13 mouse cellular contexts compared by ENCODE assay signal in the genomic region with DNA sequence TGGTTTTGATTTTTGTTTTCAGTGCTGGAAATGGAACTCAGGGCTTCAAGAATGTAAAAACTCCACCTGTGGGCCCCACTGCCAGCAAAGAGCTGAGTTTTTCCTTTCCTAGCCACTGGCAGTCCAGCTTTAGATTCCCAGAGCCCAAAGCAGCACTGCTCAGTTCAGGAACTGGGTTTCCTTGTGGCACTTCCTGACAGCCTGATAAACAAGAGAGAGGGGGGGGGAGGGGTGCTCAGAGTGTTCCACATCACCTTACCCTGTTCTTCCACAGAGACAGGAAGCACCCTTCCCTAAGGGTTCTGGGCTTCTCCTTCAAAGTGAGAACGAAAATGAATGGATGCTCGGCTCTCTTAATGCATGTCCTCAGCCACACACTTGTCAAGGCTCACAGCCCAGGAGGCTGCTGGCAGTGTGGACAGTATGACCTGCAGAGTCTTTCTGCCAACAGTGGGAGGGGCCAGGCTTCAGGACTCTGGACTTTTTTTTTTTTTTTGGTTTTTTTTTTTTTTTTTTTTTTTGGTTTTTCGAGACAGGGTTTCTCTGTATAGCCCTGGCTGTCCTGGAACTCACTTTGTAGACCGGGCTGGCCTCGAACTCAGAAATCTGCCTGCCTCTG. TPM values are rescaled to one million over a fixed set of nuclear protein-coding genes. Genes with fewer than 3 reads are reported as not detected.
DNase-seq lines count a peak whose midpoint lies in the region; ATAC-seq lines count a peak whose summit lies in the region.
"Had no signal": no experiment of that assay in that cellular context is flagged by ENCODE, and none has a peak within 500 bp of the region (broad histone marks: within the 10 kb centered on the region; RNA-seq: fewer than 3 reads in every experiment).

No protein-coding gene starts in this region.

- no peaks in the 10 kb centered on the region for H3K4me1 ChIP-seq in kidney, embryonic 14.5 days (ENCODE audit: control insufficient read depth, insufficient read depth, low read length)
- H3K4me1 ChIP-seq in liver, embryonic 12.5 days = peaks cover 37% of the 10 kb centered on the region
- H3K4me1 ChIP-seq in midbrain, embryonic 11.5 days (ENCODE audit: control insufficient read depth, insufficient read depth, low read length) = no peaks in the 10 kb centered on the region

- peak; percentile 21 for DNase-seq in embryo, embryonic 10.5 days (ENCODE audit: low spot score)
- DNase-seq in embryo, embryonic 9.5 days (ENCODE audit: extremely low spot score) = no peak
- peak; percentile 44 for DNase-seq in kidney, adult 11 months
- DNase-seq in adipocyte (ENCODE audit: low spot score) = peak; percentile 46
- DNase-seq in midbrain, embryonic 11.5 days (ENCODE audit: low spot score, missing footprints) = no peak
- no peak for DNase-seq in right cerebral cortex, adult 18-20 months
- DNase-seq: adrenal gland, postnatal 10 days; cerebellum, postnatal 25 days; thymus, adult 18-20 months had no signal

- H3K4me2 ChIP-seq in kidney, embryonic 14.5 days (replicated peaks; ENCODE audit: low read depth, low read length) = no peak overlapping the region
- no peak overlapping the region for H3K4me2 ChIP-seq in liver, embryonic 12.5 days
- H3K4me2 ChIP-seq in midbrain, embryonic 11.5 days = no peak overlapping the region

- H3K27ac ChIP-seq in kidney, embryonic 14.5 days (ENCODE audit: low read depth, low read length) = no peak overlapping the region
- H3K27ac ChIP-seq in liver, embryonic 12.5 days = 0 out of 2 replicates have a peak overlapping the region, but pooled peaks have one; percentile 19
- no peak overlapping the region for H3K27ac ChIP-seq in midbrain, embryonic 11.5 days (ENCODE audit: low read depth, low read length)
- H3K27ac ChIP-seq: macrophage had no signal

- H3K4me3 ChIP-seq in kidney, embryonic 14.5 days (ENCODE audit: low read length) = no peak overlapping the region
- no peak overlapping the region for H3K4me3 ChIP-seq in liver, embryonic 12.5 days
- no peak overlapping the region for H3K4me3 ChIP-seq in midbrain, embryonic 11.5 days (ENCODE audit: low read depth, low read length)

- no peaks in the 10 kb centered on the region for H3K9me3 ChIP-seq in kidney, embryonic 14.5 days (ENCODE audit: control insufficient read depth, low read length)
- no peaks in the 10 kb centered on the region for H3K9me3 ChIP-seq in liver, embryonic 12.5 days (replicated peaks)
- no peaks in the 10 kb centered on the region for H3K9me3 ChIP-seq in midbrain, embryonic 11.5 days (ENCODE audit: control insufficient read depth, low read length)

- no peaks in the 10 kb centered on the region for H3K27me3 ChIP-seq in kidney, embryonic 14.5 days (ENCODE audit: control insufficient read depth, insufficient read depth, low read length)
- H3K27me3 ChIP-seq in liver, embryonic 12.5 days (replicated peaks) = no peaks in the 10 kb centered on the region
- no peaks in the 10 kb centered on the region for H3K27me3 ChIP-seq in midbrain, embryonic 11.5 days (ENCODE audit: control insufficient read depth, insufficient read depth, low read length)

- H3K36me3 ChIP-seq in kidney, embryonic 14.5 days (ENCODE audit: control insufficient read depth, insufficient read depth, low read length) = peaks cover 6% of the 10 kb centered on the region; the same call in 1 of the 2 replicates
- peaks cover 98% of the 10 kb centered on the region for H3K36me3 ChIP-seq in liver, embryonic 12.5 days
- H3K36me3 ChIP-seq in midbrain, embryonic 11.5 days (ENCODE audit: control insufficient read depth, insufficient read depth, low read length) = no peaks in the 10 kb centered on the region

- ATAC-seq in kidney, embryonic 14.5 days (ENCODE audit: low FRiP score, low TSS enrichment) = no peak
- ATAC-seq in liver, embryonic 12.5 days = 0 out of 2 replicates have a peak, but pooled peaks have one; percentile 33
- ATAC-seq in midbrain, embryonic 11.5 days (ENCODE audit: low FRiP score) = no peak

- 73% methylated on average over 4 of the region's 5 CpGs for WGBS in kidney, embryonic 14.5 days
- 70% methylated on average over 4 of the region's 5 CpGs for WGBS in liver, embryonic 12.5 days (ENCODE audit: insufficient replicate concordance)
- WGBS in midbrain, embryonic 11.5 days = 88% methylated on average over 4 of the region's 5 CpGs

- no peak overlapping the region for H3K9ac ChIP-seq in kidney, embryonic 14.5 days (ENCODE audit: low read depth, low read length)
- H3K9ac ChIP-seq in liver, embryonic 12.5 days = no peak overlapping the region
- H3K9ac ChIP-seq in midbrain, embryonic 11.5 days (ENCODE audit: low read length) = no peak overlapping the region

RNA-seq across cellular contexts. Expression of a gene that starts 23.5 kb away (rescaled TPM):
- polyA plus RNA-seq in kidney, embryonic 14.5 days (2014; fragmentation: Nextera tagmentation; extraction: Ambion mirVana) = 10.0 and 13.1 TPM in 2 replicates
- 21.1 and 22.6 TPM in 2 replicates for polyA plus RNA-seq in liver, embryonic 12.5 days (2016; fragmentation: Nextera tagmentation; extraction: Ambion mirVana)
- 11.6 and 12.2 TPM in 2 replicates for polyA plus RNA-seq in midbrain, embryonic 11.5 days (2014; fragmentation: Nextera tagmentation; extraction: Ambion mirVana)

RNA-seq across cellular contexts. Expression of a gene that starts 24.3 kb away (rescaled TPM):
- not detected in 2 replicates for polyA plus RNA-seq in kidney, embryonic 14.5 days (2014; fragmentation: Nextera tagmentation; extraction: Ambion mirVana)
- not detected in 2 replicates for polyA plus RNA-seq in liver, embryonic 12.5 days (2016; fragmentation: Nextera tagmentation; extraction: Ambion mirVana)
- 0.06 TPM in 1 of 2 replicates, not detected in the other for polyA plus RNA-seq in midbrain, embryonic 11.5 days (2014; fragmentation: Nextera tagmentation; extraction: Ambion mirVana)
- polyA plus RNA-seq: intestine, embryonic 14.5 days had no signal

RNA-seq across cellular contexts. Expression of a gene that starts 39.2 kb away (rescaled TPM):
- polyA plus RNA-seq in kidney, embryonic 14.5 days (2014; fragmentation: Nextera tagmentation; extraction: Ambion mirVana) = 306 and 312 TPM in 2 replicates
- 195 and 204 TPM in 2 replicates for polyA plus RNA-seq in liver, embryonic 12.5 days (2016; fragmentation: Nextera tagmentation; extraction: Ambion mirVana)
- 379 and 380 TPM in 2 replicates for polyA plus RNA-seq in midbrain, embryonic 11.5 days (2014; fragmentation: Nextera tagmentation; extraction: Ambion mirVana)

RNA-seq across cellular contexts. Expression of a gene that starts 51.2 kb away (rescaled TPM):
- polyA plus RNA-seq in kidney, embryonic 14.5 days (2014; fragmentation: Nextera tagmentation; extraction: Ambion mirVana) = 114 and 120 TPM in 2 replicates
- polyA plus RNA-seq in liver, embryonic 12.5 days (2016; fragmentation: Nextera tagmentation; extraction: Ambion mirVana) = 92.1 and 100 TPM in 2 replicates
- 59.5 and 66.3 TPM in 2 replicates for polyA plus RNA-seq in midbrain, embryonic 11.5 days (2014; fragmentation: Nextera tagmentation; extraction: Ambion mirVana)

Comparison
In these comparisons a context has a peak if more than half of its experiments do, and no peak if none do; other contexts are left out.
1. DNase-seq: peak in embryo, embryonic 10.5 days (single experiment), kidney, adult 11 months (single experiment) and adipocyte (single experiment); none in embryo, embryonic 9.5 days (single experiment), midbrain, embryonic 11.5 days (single experiment) and right cerebral cortex, adult 18-20 months (single experiment).